Mouse (Mus musculus) embryonic fibroblast, embryonic 13.5 days (primary cell): ENCODE results near the gene Tsr3.

Source experiments
- CTCF ChIP-seq: IDR thresholded peaks from 2 replicates; pipeline ENCODE4 v1.5.1; 2011; ENCODE audit warnings: mild to moderate bottlenecking, control low read depth, low read length, moderate library complexity, borderline replicate concordance; ENCODE audit not compliant: insufficient read depth
- POLR2A ChIP-seq: IDR thresholded peaks from 2 replicates; pipeline ENCODE4 v1.6.1; 2011; ENCODE audit warnings: low read depth, mild to moderate bottlenecking, control low read depth, low read length, moderate library complexity

- no peak for TF ChIP-seq POLR2A
- peak; percentile 21; the same call in 1 of the 2 replicates for TF ChIP-seq CTCF
Observed at GRCm38 (mm10) chr17:25264453-25264852, 24.5 kb downstream of the Tsr3 start.
